Mouse (Mus musculus): ENCODE measurements around the gene Fxyd2.

DNA sequence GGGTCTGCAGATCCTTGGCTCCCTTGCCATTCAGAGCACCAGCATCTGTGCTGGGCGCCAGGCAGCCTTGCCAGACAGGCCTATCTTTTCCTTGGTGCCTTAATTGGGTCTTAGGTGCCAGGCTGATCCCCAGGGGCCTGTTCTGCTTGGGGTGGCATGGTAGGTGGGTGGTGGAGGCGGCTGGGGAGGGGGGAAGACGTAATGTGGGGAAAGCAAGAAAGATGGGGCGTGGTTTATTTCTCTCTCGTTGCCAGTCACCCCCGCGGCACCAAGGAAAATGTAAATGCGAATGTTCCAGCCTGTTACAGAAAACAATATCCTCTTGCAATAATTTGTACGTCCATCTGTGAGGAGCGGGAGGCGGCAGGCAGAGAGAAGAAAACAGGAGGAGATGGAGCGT lies 33.2 kb downstream of the Fxyd2 start:
- TF ChIP-seq CTCF (IDR thresholded peaks at IDR 0.05; ENCODE audit: borderline replicate concordance, insufficient read depth, low read depth, low read length) (no peak), POLR2A (IDR thresholded peaks at IDR 0.05; ENCODE audit: borderline replicate concordance, insufficient read depth, low read length) (no peak)
